In the genomic region with DNA sequence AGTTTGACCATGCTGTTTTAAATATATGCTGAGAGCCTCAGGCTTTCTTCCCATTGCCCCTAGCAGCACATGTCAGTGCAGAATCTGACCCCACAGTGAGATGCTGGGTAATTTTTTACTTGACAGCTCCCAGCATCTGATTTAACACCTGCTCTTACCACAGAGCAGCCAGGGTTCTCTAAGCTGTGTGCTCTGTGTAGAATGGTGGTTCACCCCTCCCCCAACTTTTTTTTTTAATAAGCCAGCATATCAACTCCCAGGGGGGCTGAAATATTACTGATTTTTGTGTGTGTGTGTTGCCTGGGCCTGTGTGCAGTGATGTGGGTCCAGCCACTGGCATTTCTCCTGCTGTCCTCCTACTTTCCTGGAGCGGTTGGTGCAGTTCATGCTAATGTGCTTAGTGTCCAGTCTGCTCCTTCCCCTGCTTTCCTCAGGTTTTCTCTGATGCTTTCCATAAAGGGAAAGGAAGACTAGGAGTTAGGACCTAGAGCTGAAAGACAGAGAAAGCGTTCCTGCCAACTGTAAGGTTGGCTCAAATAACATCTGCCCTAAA, we compare ENCODE assay signal across 11 mouse cellular contexts.
DNase-seq lines count a peak whose midpoint lies in the region; ATAC-seq and TF ChIP-seq lines count a peak whose summit lies in the region.
"Had no signal": no experiment of that assay in that cellular context is flagged by ENCODE, and none has a peak within 500 bp of the region (broad histone marks: within the 10 kb centered on the region; RNA-seq: fewer than 3 reads in every experiment).

No protein-coding gene starts in this region.

- TF ChIP-seq CTCF in layer of hippocampus, adult 2 months (conservative IDR thresholded peaks at IDR 0.05) = no peak

- peak; percentile 61; the same call in 1 of the 2 replicates for ATAC-seq in forebrain, embryonic 14.5 days
- peak; percentile 53 for ATAC-seq in hindbrain, embryonic 16.5 days
- ATAC-seq in neural tube, embryonic 15.5 days (ENCODE audit: low FRiP score) = peak; percentile 28; the same call in 1 of the 2 replicates

- 87% methylated on average over 2 of the region's 2 CpGs for WGBS in forebrain, embryonic 14.5 days
- WGBS in hindbrain, embryonic 16.5 days = 53% methylated on average over 2 of the region's 2 CpGs
- WGBS in neural tube, embryonic 15.5 days = 51% methylated on average over 2 of the region's 2 CpGs
- WGBS in heart, embryonic 10.5 days = 83% methylated on average over 2 of the region's 2 CpGs

- peaks cover 11% of the 10 kb centered on the region for H3K4me1 ChIP-seq in forebrain, embryonic 14.5 days (ENCODE audit: control insufficient read depth, insufficient read depth, low read length)
- peaks cover 14% of the 10 kb centered on the region for H3K4me1 ChIP-seq in hindbrain, embryonic 16.5 days (ENCODE audit: control insufficient read depth, insufficient read depth, low read depth, low read length)
- peaks cover 32% of the 10 kb centered on the region for H3K4me1 ChIP-seq in neural tube, embryonic 15.5 days
- H3K4me1 ChIP-seq in heart, embryonic 10.5 days = peaks cover 14% of the 10 kb centered on the region

- no peak overlapping the region; the same call in 1 of the 2 replicates for H3K9ac ChIP-seq in forebrain, embryonic 14.5 days (ENCODE audit: low read length)
- no peak overlapping the region for H3K9ac ChIP-seq in hindbrain, embryonic 16.5 days (ENCODE audit: low read depth, low read length)
- no peak overlapping the region for H3K9ac ChIP-seq in neural tube, embryonic 15.5 days (replicated peaks)
- H3K9ac ChIP-seq: lung, embryonic 15.5 days had no signal

- no peaks in the 10 kb centered on the region for H3K27me3 ChIP-seq in forebrain, embryonic 14.5 days (replicated peaks; ENCODE audit: control insufficient read depth, insufficient read depth, low read length)
- no peaks in the 10 kb centered on the region for H3K27me3 ChIP-seq in hindbrain, embryonic 16.5 days (replicated peaks; ENCODE audit: control insufficient read depth, insufficient read depth, low read length)
- H3K27me3 ChIP-seq in neural tube, embryonic 15.5 days (replicated peaks) = no peaks in the 10 kb centered on the region
- no peaks in the 10 kb centered on the region for H3K27me3 ChIP-seq in heart, embryonic 10.5 days (ENCODE audit: insufficient read depth, poor library complexity, severe bottlenecking)
- H3K27me3 ChIP-seq: lung, embryonic 15.5 days had no signal

- no peaks in the 10 kb centered on the region for H3K36me3 ChIP-seq in forebrain, embryonic 14.5 days (ENCODE audit: control insufficient read depth, insufficient read depth, low read length)
- no peaks in the 10 kb centered on the region for H3K36me3 ChIP-seq in hindbrain, embryonic 16.5 days (ENCODE audit: control insufficient read depth, insufficient read depth, low read length)
- H3K36me3 ChIP-seq in neural tube, embryonic 15.5 days = no peaks in the 10 kb centered on the region
- H3K36me3 ChIP-seq in heart, embryonic 10.5 days = no peaks in the 10 kb centered on the region
- H3K36me3 ChIP-seq: G1E; lung, embryonic 15.5 days had no signal

- H3K9me3 ChIP-seq in forebrain, embryonic 14.5 days (replicated peaks; ENCODE audit: control insufficient read depth, low read length) = no peaks in the 10 kb centered on the region
- no peaks in the 10 kb centered on the region for H3K9me3 ChIP-seq in hindbrain, embryonic 16.5 days (ENCODE audit: control insufficient read depth, low read length)
- H3K9me3 ChIP-seq in neural tube, embryonic 15.5 days (replicated peaks) = no peaks in the 10 kb centered on the region
- H3K9me3 ChIP-seq in heart, embryonic 10.5 days = no peaks in the 10 kb centered on the region
- H3K9me3 ChIP-seq: G1E; lung, embryonic 15.5 days had no signal

- peak overlapping the region; percentile 73 for H3K27ac ChIP-seq in layer of hippocampus, adult 2 months
- peak overlapping the region; percentile 29; the same call in 1 of the 2 replicates for H3K27ac ChIP-seq in forebrain, embryonic 14.5 days (ENCODE audit: low read depth, low read length)
- H3K27ac ChIP-seq in hindbrain, embryonic 16.5 days (ENCODE audit: low read depth, low read length) = peak overlapping the region; percentile 12
- H3K27ac ChIP-seq in neural tube, embryonic 15.5 days (replicated peaks) = no peak overlapping the region
- no peak overlapping the region for H3K27ac ChIP-seq in heart, embryonic 10.5 days
- H3K27ac ChIP-seq: lung, embryonic 15.5 days had no signal

- no peak for DNase-seq in layer of hippocampus, adult 2 months (ENCODE audit: low spot score in 2 of 2)
- DNase-seq in layer of hippocampus, postnatal 25 days (ENCODE audit: extremely low spot score in 1 of 2, low spot score in 1 of 2) = no peak
- DNase-seq in forebrain, embryonic 14.5 days (ENCODE audit: low spot score) = peak; percentile 37
- DNase-seq in heart, postnatal 25 days (ENCODE audit: low spot score) = no peak
- no peak for DNase-seq in heart, embryonic 10.5 days (ENCODE audit: low spot score)
- DNase-seq: heart, postnatal 10 days; right cerebral cortex, postnatal 14 days had no signal

- H3K4me3 ChIP-seq in layer of hippocampus, adult 2 months = no peak overlapping the region
- H3K4me3 ChIP-seq in forebrain, embryonic 14.5 days (ENCODE audit: low read depth, low read length) = no peak overlapping the region
- no peak overlapping the region for H3K4me3 ChIP-seq in hindbrain, embryonic 16.5 days (ENCODE audit: low read length)
- no peak overlapping the region for H3K4me3 ChIP-seq in neural tube, embryonic 15.5 days (replicated peaks)
- H3K4me3 ChIP-seq in heart, embryonic 10.5 days = no peak overlapping the region
- H3K4me3 ChIP-seq: lung, embryonic 15.5 days had no signal

- intact Hi-C loops in heart, postnatal 25 days (cut with DNase I) = no loop called here

- H3K4me2 ChIP-seq in forebrain, embryonic 14.5 days (ENCODE audit: low read length) = no peak overlapping the region
- H3K4me2 ChIP-seq in hindbrain, embryonic 16.5 days (ENCODE audit: low read length) = no peak overlapping the region
- no peak overlapping the region for H3K4me2 ChIP-seq in neural tube, embryonic 15.5 days
- H3K4me2 ChIP-seq: lung, embryonic 15.5 days had no signal

Comparison
In these comparisons a context has a peak if more than half of its experiments do, and no peak if none do; other contexts are left out.
1. H3K27ac ChIP-seq: peak in layer of hippocampus, adult 2 months (single experiment), forebrain, embryonic 14.5 days (single experiment) and hindbrain, embryonic 16.5 days (single experiment); none in neural tube, embryonic 15.5 days (single experiment) and heart, embryonic 10.5 days (single experiment).
2. Peak in every context shown above with its lines, with median percentiles within 50 percentile points of each other: ATAC-seq.